Mouse (Mus musculus): ENCODE measurements at regions not wholly inside any gene's neighbourhood (a gene's known extent, or its start where the extent isn't known, plus 50 kb on each side); places are given as distances from the start of the nearest gene placed in this dataset.

- no peak overlapping the region for H3K4me3 ChIP-seq (replicated peaks)
- H3K9me3 ChIP-seq (ENCODE audit: control insufficient read depth, low read length), result no peaks in the 10 kb centered on the region
- H3K27me3 ChIP-seq (ENCODE audit: control insufficient read depth), result no peaks in the 10 kb centered on the region
- H3K4me1 ChIP-seq (ENCODE audit: control insufficient read depth), result no peaks in the 10 kb centered on the region
- no peaks in the 10 kb centered on the region for H3K36me3 ChIP-seq (ENCODE audit: control insufficient read depth)
- TF ChIP-seq TAL1 (IDR thresholded peaks at IDR 0.05; ENCODE audit: low read length) (no peak), GATA1 (IDR thresholded peaks at IDR 0.05; ENCODE audit: low read length) (no peak)
Observed at GRCm38 (mm10) chr11:114352146-114352795, 285.4 kb upstream of the Sdk2 start.

- H3K9me3 ChIP-seq (ENCODE audit: control insufficient read depth, low read length), result no peaks in the 10 kb centered on the region
- no peak for TF ChIP-seq TAL1 (IDR thresholded peaks at IDR 0.05; ENCODE audit: low read length)
- no peak for TF ChIP-seq GATA1 (IDR thresholded peaks at IDR 0.05; ENCODE audit: low read length)
- no peak overlapping the region for H3K4me3 ChIP-seq (replicated peaks)
- no peaks in the 10 kb centered on the region for H3K27me3 ChIP-seq (ENCODE audit: control insufficient read depth)
- no peaks in the 10 kb centered on the region for H3K36me3 ChIP-seq (ENCODE audit: control insufficient read depth)
- H3K4me1 ChIP-seq (ENCODE audit: control insufficient read depth), result no peaks in the 10 kb centered on the region
Observed at GRCm38 (mm10) chr11:114336839-114337484, 270.1 kb upstream of the Sdk2 start.

- H3K4me3 ChIP-seq (replicated peaks), result no peak overlapping the region
- no peaks in the 10 kb centered on the region for H3K4me1 ChIP-seq (ENCODE audit: control insufficient read depth)
- H3K9me3 ChIP-seq (ENCODE audit: control insufficient read depth, low read length), result no peaks in the 10 kb centered on the region
Observed at GRCm38 (mm10) chr11:114335950-114336838, 269.3 kb upstream of the Sdk2 start.

GRCm38 (mm10) chr11:114331579-114332150 is 264.8 kb upstream of the Sdk2 start:
- no peaks in the 10 kb centered on the region; the same call in 1 of the 2 replicates for H3K9me3 ChIP-seq (ENCODE audit: control insufficient read depth, low read length)
- no peaks in the 10 kb centered on the region for H3K27me3 ChIP-seq (ENCODE audit: control insufficient read depth)
- H3K36me3 ChIP-seq (ENCODE audit: control insufficient read depth), result no peaks in the 10 kb centered on the region
- TF ChIP-seq GATA1 (IDR thresholded peaks at IDR 0.05; ENCODE audit: low read length) (no peak), TAL1 (IDR thresholded peaks at IDR 0.05; ENCODE audit: low read length) (no peak)
- H3K4me3 ChIP-seq (replicated peaks), result no peak overlapping the region
- H3K4me1 ChIP-seq (ENCODE audit: control insufficient read depth), result no peaks in the 10 kb centered on the region

More at GRCm38 (mm10) chr11:114335950-114336838, 269.3 kb upstream of the Sdk2 start:
- Histone ChIP-seq H3K27me3 (ENCODE audit: control insufficient read depth) (no peaks in the 10 kb centered on the region), H3K36me3 (ENCODE audit: control insufficient read depth) (no peaks in the 10 kb centered on the region)
- no peak for TF ChIP-seq TAL1 (IDR thresholded peaks at IDR 0.05; ENCODE audit: low read length)
- TF ChIP-seq GATA1 (IDR thresholded peaks at IDR 0.05; ENCODE audit: low read length), result no peak

- Histone ChIP-seq H3K4me3 (replicated peaks) (no peak overlapping the region), H3K4me1 (ENCODE audit: control insufficient read depth) (no peaks in the 10 kb centered on the region), H3K36me3 (ENCODE audit: control insufficient read depth) (no peaks in the 10 kb centered on the region), H3K9me3 (ENCODE audit: control insufficient read depth, low read length) (no peaks in the 10 kb centered on the region; the same call in 1 of the 2 replicates), H3K27me3 (ENCODE audit: control insufficient read depth) (no peaks in the 10 kb centered on the region)
- TF ChIP-seq GATA1 (IDR thresholded peaks at IDR 0.05; ENCODE audit: low read length) (no peak), TAL1 (IDR thresholded peaks at IDR 0.05; ENCODE audit: low read length) (no peak)
Observed at GRCm38 (mm10) chr11:114330316-114330715, 263.5 kb upstream of the Sdk2 start.

- H3K4me1 ChIP-seq (ENCODE audit: control insufficient read depth), result no peaks in the 10 kb centered on the region
- no peaks in the 10 kb centered on the region for H3K9me3 ChIP-seq (ENCODE audit: control insufficient read depth, low read length)
- no peaks in the 10 kb centered on the region for H3K27me3 ChIP-seq (ENCODE audit: control insufficient read depth)
- no peak overlapping the region for H3K4me3 ChIP-seq (replicated peaks)
- no peaks in the 10 kb centered on the region for H3K36me3 ChIP-seq (ENCODE audit: control insufficient read depth)
- no peak for TF ChIP-seq GATA1 (IDR thresholded peaks at IDR 0.05; ENCODE audit: low read length)
- no peak for TF ChIP-seq TAL1 (IDR thresholded peaks at IDR 0.05; ENCODE audit: low read length)
Observed at GRCm38 (mm10) chr11:114322627-114323026, 255.8 kb upstream of the Sdk2 start.

- no peaks in the 10 kb centered on the region for H3K36me3 ChIP-seq (ENCODE audit: control insufficient read depth)
- H3K9me3 ChIP-seq (ENCODE audit: control insufficient read depth, low read length), result no peaks in the 10 kb centered on the region
- H3K4me1 ChIP-seq (ENCODE audit: control insufficient read depth), result no peaks in the 10 kb centered on the region
- TF ChIP-seq TAL1 (IDR thresholded peaks at IDR 0.05; ENCODE audit: low read length) (no peak), GATA1 (IDR thresholded peaks at IDR 0.05; ENCODE audit: low read length) (no peak)
- H3K4me3 ChIP-seq (replicated peaks), result no peak overlapping the region
- no peaks in the 10 kb centered on the region for H3K27me3 ChIP-seq (ENCODE audit: control insufficient read depth)
Observed at GRCm38 (mm10) chr11:114321974-114322373, 255.1 kb upstream of the Sdk2 start.

GRCm38 (mm10) chr11:114321527-114321926 is 254.7 kb upstream of the Sdk2 start:
- Histone ChIP-seq H3K36me3 (ENCODE audit: control insufficient read depth) (no peaks in the 10 kb centered on the region), H3K9me3 (ENCODE audit: control insufficient read depth, low read length) (no peaks in the 10 kb centered on the region), H3K27me3 (ENCODE audit: control insufficient read depth) (no peaks in the 10 kb centered on the region), H3K4me3 (replicated peaks) (no peak overlapping the region), H3K4me1 (ENCODE audit: control insufficient read depth) (no peaks in the 10 kb centered on the region)
- TF ChIP-seq GATA1 (IDR thresholded peaks at IDR 0.05; ENCODE audit: low read length), result no peak

GRCm38 (mm10) chr11:114315274-114315673 is 248.4 kb upstream of the Sdk2 start:
- no peak for TF ChIP-seq GATA1 (IDR thresholded peaks at IDR 0.05; ENCODE audit: low read length)
- TF ChIP-seq TAL1 (IDR thresholded peaks at IDR 0.05; ENCODE audit: low read length), result no peak
- H3K36me3 ChIP-seq (ENCODE audit: control insufficient read depth), result no peaks in the 10 kb centered on the region
- peaks cover 12% of the 10 kb centered on the region for H3K4me1 ChIP-seq (ENCODE audit: control insufficient read depth)
- peaks cover 5% of the 10 kb centered on the region for H3K27me3 ChIP-seq (ENCODE audit: control insufficient read depth)
- no peak overlapping the region for H3K4me3 ChIP-seq (replicated peaks)
- H3K9me3 ChIP-seq (ENCODE audit: control insufficient read depth, low read length), result no peaks in the 10 kb centered on the region
